Mouse (Mus musculus): Measurements from ENCODE around the gene 2310061I04Rik. TPM values are rescaled to one million over a fixed set of nuclear protein-coding genes. Genes with fewer than 3 reads are reported as not detected.

Gene 2310061I04Rik
- total RNA-seq, 1 experiment from 2014 or later: 73.6 TPM

Small RNA genes lying within 50 kb of the gene (microRNA-seq; reads per million reads assigned to microRNA genes)
- gene Gm28033: 0.43 to 1.1 reads per million in 2 experiments
- gene Mir1894: 0 to 0.38 reads per million in 2 experiments

Other genes with a start within 250 kb of the 2310061I04Rik start
- gene Vars2, start 229.8 kb downstream of the 2310061I04Rik start, total RNA-seq (2021): 49.6 and 52.0 TPM in 2 replicates
- 24.3 and 24.7 TPM in 2 replicates for gene Gtf2h4, start 223.7 kb downstream of the 2310061I04Rik start, total RNA-seq (2021)
- 36.3 and 36.4 TPM in 2 replicates for gene Ddr1, start 192.8 kb downstream of the 2310061I04Rik start, total RNA-seq (2021)
- gene Ier3, start 75.7 kb downstream of the 2310061I04Rik start, total RNA-seq (2021): 12.7 and 26.3 TPM in 2 replicates
- 52.4 and 59.5 TPM in 2 replicates for gene Flot1, start 74.2 kb downstream of the 2310061I04Rik start, total RNA-seq (2021)
- gene Tubb5, start 59.1 kb downstream of the 2310061I04Rik start, total RNA-seq (2021): 285 and 320 TPM in 2 replicates
- gene Mdc1, start 55.9 kb downstream of the 2310061I04Rik start, total RNA-seq (2021): 20.6 and 21.9 TPM in 2 replicates
- gene Nrm, start 36.1 kb downstream of the 2310061I04Rik start, total RNA-seq (2021): 10.6 and 15.9 TPM in 2 replicates
- gene Ppp1r18, start 31.8 kb downstream of the 2310061I04Rik start, total RNA-seq (2021): 29.5 and 44.4 TPM in 2 replicates
- gene Dhx16, start 17.6 kb downstream of the 2310061I04Rik start, total RNA-seq (2021): 40.2 and 41.1 TPM in 2 replicates
- gene Atat1, start 12.6 kb upstream of the 2310061I04Rik start, total RNA-seq (2021): 29.0 and 31.5 TPM in 2 replicates
- gene Mrps18b, start 19.0 kb upstream of the 2310061I04Rik start, total RNA-seq (2021): 108 and 114 TPM in 2 replicates
- gene Ppp1r10, start 19.0 kb upstream of the 2310061I04Rik start, total RNA-seq (2021): 91.4 and 97.7 TPM in 2 replicates
- gene Abcf1, start 72.3 kb upstream of the 2310061I04Rik start, total RNA-seq (2021): 92.5 and 100 TPM in 2 replicates
- gene Gnl1, start 82.4 kb upstream of the 2310061I04Rik start, total RNA-seq (2021): 42.7 and 48.7 TPM in 2 replicates
- 24.3 and 24.7 TPM in 2 replicates for gene Prr3, start 82.8 kb upstream of the 2310061I04Rik start, total RNA-seq (2021)
- gene H2-T24, start 123.1 kb upstream of the 2310061I04Rik start, total RNA-seq (2021): 4.6 and 8.2 TPM in 2 replicates
- gene H2-T23, start 135.4 kb upstream of the 2310061I04Rik start, total RNA-seq (2021): 44.2 and 52.7 TPM in 2 replicates
- 23.3 and 27.6 TPM in 2 replicates for gene H2-T22, start 145.3 kb upstream of the 2310061I04Rik start, total RNA-seq (2021)
- gene Gm6034, start 145.5 kb upstream of the 2310061I04Rik start, total RNA-seq (2021): not detected in 2 replicates
- gene Gm11127, start 160.9 kb upstream of the 2310061I04Rik start, total RNA-seq (2021): 2.2 and 3.0 TPM in 2 replicates
- 0.26 and 0.34 TPM in 2 replicates for gene Gm19684, start 224.2 kb upstream of the 2310061I04Rik start, total RNA-seq (2021)
- gene Gm7030, start 232.0 kb upstream of the 2310061I04Rik start, total RNA-seq (2021): not detected in 2 replicates